Mouse (Mus musculus) embryonic fibroblast, embryonic 13.5 days (primary cell): ENCODE data around the gene Mroh8.

Experiments used
- CTCF ChIP-seq: IDR thresholded peaks from 2 replicates; pipeline ENCODE4 v1.5.1; 2011; ENCODE audit warnings: mild to moderate bottlenecking, control low read depth, low read length, moderate library complexity, borderline replicate concordance; ENCODE audit not compliant: insufficient read depth
- POLR2A ChIP-seq: IDR thresholded peaks from 2 replicates; pipeline ENCODE4 v1.6.1; 2011; ENCODE audit warnings: low read depth, mild to moderate bottlenecking, control low read depth, low read length, moderate library complexity

GRCm38 (mm10) chr2:157170166-157170565, 109.2 kb downstream of the Mroh8 start:
- TF ChIP-seq CTCF (no peak), POLR2A (no peak)
